Mouse (Mus musculus): ENCODE data around the gene Gm4216.
"Not testable (repeated sequence)": the region's sequence is repeated elsewhere in the genome, so short reads cannot be mapped to it uniquely, and the experiment has no call there.

The Gm4216 gene

GRCm38 (mm10) chr7:23019823-23020222 lies at the start of gene Gm4216:
Gm4216 (minus strand) TSS chr7:23019923.
- not testable (repeated sequence) for DNase-seq (ENCODE audit: low spot score in 2 of 2)

- DNase-seq (ENCODE audit: low spot score in 2 of 2) = not testable (repeated sequence)
These were observed 47.6 kb upstream of the Gm4216 start, which contains the start of gene Gm8720 for GRCm38 (mm10) chr7:23067356-23067755. Gm8720 (minus strand) TSS chr7:23067456.

- not testable (repeated sequence) for DNase-seq (ENCODE audit: low spot score in 2 of 2)
These were observed 35.5 kb upstream of the Gm4216 start, which contains the start of gene Vmn1r163 for GRCm38 (mm10) chr7:23055240-23055639. Vmn1r163 (plus strand) TSS chr7:23055540.

GRCm38 (mm10) chr7:22984573-22984972 lies 35.1 kb downstream of the Gm4216 start, which contains the start of gene Gm4214:
Gm4214 (minus strand) TSS chr7:22984673.
- DNase-seq (ENCODE audit: low spot score in 2 of 2) = not testable (repeated sequence)
